ENCODE assay signal across 8 mouse cellular contexts in the genomic region with DNA sequence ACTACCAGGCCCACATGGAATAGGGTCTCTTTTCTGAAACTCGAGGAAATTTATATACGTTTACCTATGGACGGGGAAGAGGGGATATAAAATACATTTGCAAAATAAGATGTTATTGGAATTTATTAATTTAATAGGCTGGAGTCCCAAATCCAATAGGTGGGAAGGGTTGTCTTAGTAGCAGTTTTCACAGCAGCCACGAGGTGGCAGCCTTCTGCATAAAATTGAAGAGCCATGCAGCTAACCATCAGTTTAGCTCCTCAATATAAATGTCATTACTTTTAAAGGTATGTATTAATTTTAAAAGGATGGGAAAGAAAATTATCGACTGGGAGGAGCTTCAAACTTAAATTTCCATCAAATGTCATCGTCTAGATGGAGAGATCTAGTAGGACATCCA.
DNase-seq lines count a peak whose midpoint lies in the region; ATAC-seq and TF ChIP-seq lines count a peak whose summit lies in the region.

No protein-coding gene starts in this region.

- no peak overlapping the region for H3K4me3 ChIP-seq in kidney, embryonic 14.5 days (ENCODE audit: low read length)
- H3K4me3 ChIP-seq in MEL (ENCODE audit: control insufficient read depth in 1 of 2, insufficient read depth in 1 of 2, low read depth in 2 of 2, low read length in 2 of 2) = no peak overlapping the region

- no peaks in the 10 kb centered on the region for H3K4me1 ChIP-seq in kidney, embryonic 14.5 days (ENCODE audit: control insufficient read depth, insufficient read depth, low read length)
- H3K4me1 ChIP-seq in MEL (ENCODE audit: control insufficient read depth in 1 of 2, insufficient read depth in 2 of 2, low read length in 2 of 2) = no peaks in the 10 kb centered on the region

- H3K27ac ChIP-seq in kidney, embryonic 14.5 days (ENCODE audit: low read depth, low read length) = no peak overlapping the region
- H3K27ac ChIP-seq in MEL (ENCODE audit: control insufficient read depth, low read depth, low read length) = no peak overlapping the region

- no peaks in the 10 kb centered on the region for H3K27me3 ChIP-seq in kidney, embryonic 14.5 days (ENCODE audit: control insufficient read depth, insufficient read depth, low read length)
- H3K27me3 ChIP-seq in MEL (ENCODE audit: control insufficient read depth in 1 of 2, insufficient read depth in 2 of 2, low read length in 2 of 2) = no peaks in the 10 kb centered on the region

- H3K36me3 ChIP-seq in kidney, embryonic 14.5 days (ENCODE audit: control insufficient read depth, insufficient read depth, low read length) = no peaks in the 10 kb centered on the region
- no peaks in the 10 kb centered on the region for H3K36me3 ChIP-seq in MEL (ENCODE audit: control insufficient read depth in 1 of 2, insufficient read depth in 2 of 2, low read length in 2 of 2)

- no peak for TF ChIP-seq EP300 in MEL (IDR thresholded peaks at IDR 0.05; ENCODE audit: low read depth in 1 of 2, low read length in 2 of 2)

- H3K79me2 ChIP-seq in MEL (ENCODE audit: control insufficient read depth, insufficient read depth, low read length, poor library complexity) = no peaks in the 10 kb centered on the region

- no peak for ATAC-seq in kidney, embryonic 14.5 days (ENCODE audit: low FRiP score, low TSS enrichment)

- 38% methylated on average over 6 of the region's 6 CpGs for WGBS in kidney, embryonic 14.5 days

- H3K4me2 ChIP-seq in kidney, embryonic 14.5 days (replicated peaks; ENCODE audit: low read depth, low read length) = no peak overlapping the region

- no peak overlapping the region for H3K9ac ChIP-seq in kidney, embryonic 14.5 days (ENCODE audit: low read depth, low read length)
- no peak overlapping the region for H3K9ac ChIP-seq in MEL (ENCODE audit: control insufficient read depth, low read depth, low read length, poor library complexity, severe bottlenecking)

- H3K9me3 ChIP-seq in kidney, embryonic 14.5 days (ENCODE audit: control insufficient read depth, low read length) = no peaks in the 10 kb centered on the region
- H3K9me3 ChIP-seq in MEL (replicated peaks; ENCODE audit: insufficient read depth, low read length) = no peaks in the 10 kb centered on the region

- TF ChIP-seq RAD21 in MEL (IDR thresholded peaks at IDR 0.05; ENCODE audit: low read depth, low read length) = peak; percentile 51

- TF ChIP-seq CTCF in MEL (IDR thresholded peaks at IDR 0.05 in 2 of 3, conservative IDR thresholded peaks at IDR 0.05 in 1 of 3; ENCODE audit: control insufficient read depth in 1 of 3, insufficient read depth in 1 of 3, low read depth in 2 of 3, low read length in 3 of 3, poor library complexity in 1 of 3, severe bottlenecking in 1 of 3) = peak; percentile 23 to 56 (median 53); a peak in 5 of 6 replicates

- no peak for TF ChIP-seq POLR2A in MEL (IDR thresholded peaks at IDR 0.05; ENCODE audit: control insufficient read depth in 1 of 2, insufficient read depth in 1 of 2, low read depth in 1 of 2, low read length in 2 of 2, poor library complexity in 1 of 2)

- DNase-seq in kidney, adult 11 months = peak; percentile 45
- DNase-seq in MEL (ENCODE audit: low read depth, low spot score) = peak; percentile 35
- peak; percentile 85 to 86 for DNase-seq in cerebellum, postnatal 14 days
- DNase-seq in gastrocnemius, postnatal 10 days = peak; percentile 65
- DNase-seq in layer of hippocampus, adult 18-20 months (ENCODE audit: low spot score in 2 of 2) = peak; percentile 57 to 86
- DNase-seq in lung, postnatal 36 days = peak; percentile 79
- peak; percentile 69 for DNase-seq in thymus, postnatal 4 days

TF ChIP-seq in MEL, 35 proteins besides CTCF, POLR2A, EP300 and RAD21:
- TF ChIP-seq BHLHE40 (IDR thresholded peaks at IDR 0.05; ENCODE audit: borderline replicate concordance, low read depth, low read length) (no peak), SMC3 (IDR thresholded peaks at IDR 0.05; ENCODE audit: low read depth, low read length) (peak; percentile 48), KAT2A (conservative IDR thresholded peaks at IDR 0.05; ENCODE audit: low read depth, low read length) (no peak)

Comparison
In these comparisons a context has a peak if more than half of its experiments do, and no peak if none do; other contexts are left out.
1. DNase-seq: peak in every context shown above with its lines; median percentile 86 in cerebellum, postnatal 14 days; 79 in lung, postnatal 36 days; 72 in layer of hippocampus, adult 18-20 months; 69 in thymus, postnatal 4 days; 65 in gastrocnemius, postnatal 10 days; 45 in kidney, adult 11 months; 35 in MEL.